Mouse (Mus musculus) c-Kit-positive CD71-positive TER-119-positive erythroid progenitor cells, embryonic 14.5 days (primary cell): ENCODE results near the gene Chd9.

Source experiments
- DNase-seq: peaks from one replicate; pipeline ENCODE4 v3.0.0-alpha.2; 2013; ENCODE audit warnings: low spot score

Gene Chd9

GRCm38 (mm10) chr8:90978720-90979119 is 150.6 kb downstream of the Chd9 start:
- peak; percentile 63 for DNase-seq

DNA sequence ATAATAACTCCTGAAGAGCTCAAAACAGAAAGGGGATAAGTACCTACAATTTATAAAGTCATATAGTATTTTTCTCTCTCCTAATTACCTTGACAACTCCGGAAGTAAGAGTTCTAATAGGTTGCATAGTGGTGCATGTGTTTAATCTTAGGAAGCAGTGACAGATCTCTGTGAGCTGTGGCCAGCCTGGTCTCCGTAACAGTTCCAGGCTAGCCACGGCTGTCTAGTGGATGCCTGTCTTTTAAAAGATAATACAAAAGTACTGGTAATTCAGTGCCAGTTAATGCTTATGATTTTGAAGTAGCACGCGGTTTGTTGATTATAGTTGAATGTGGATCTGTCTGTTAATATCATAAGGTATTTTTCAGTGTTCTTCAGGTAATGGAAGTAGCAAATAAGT is 151.1 kb downstream of the Chd9 start:
- DNase-seq: no peak

DNA sequence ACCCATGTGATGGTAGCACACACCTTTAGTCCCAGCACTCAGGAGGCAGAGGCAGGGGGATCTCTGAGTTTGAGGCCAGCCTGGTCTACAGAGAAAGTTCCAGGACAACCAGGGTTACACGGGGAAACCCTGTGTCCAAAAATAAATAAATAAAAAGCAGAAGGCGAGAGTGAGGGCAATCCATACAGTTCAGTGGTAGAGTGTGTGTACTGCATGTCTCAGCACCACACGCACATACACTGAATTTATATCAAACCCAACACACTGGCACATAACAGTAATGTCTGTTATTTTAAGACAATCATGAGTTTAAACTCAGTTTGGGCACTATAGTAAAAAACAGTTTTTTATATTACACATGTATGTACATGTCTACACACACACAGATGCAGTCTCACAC is 153.9 kb downstream of the Chd9 start:
- no peak for DNase-seq

DNA sequence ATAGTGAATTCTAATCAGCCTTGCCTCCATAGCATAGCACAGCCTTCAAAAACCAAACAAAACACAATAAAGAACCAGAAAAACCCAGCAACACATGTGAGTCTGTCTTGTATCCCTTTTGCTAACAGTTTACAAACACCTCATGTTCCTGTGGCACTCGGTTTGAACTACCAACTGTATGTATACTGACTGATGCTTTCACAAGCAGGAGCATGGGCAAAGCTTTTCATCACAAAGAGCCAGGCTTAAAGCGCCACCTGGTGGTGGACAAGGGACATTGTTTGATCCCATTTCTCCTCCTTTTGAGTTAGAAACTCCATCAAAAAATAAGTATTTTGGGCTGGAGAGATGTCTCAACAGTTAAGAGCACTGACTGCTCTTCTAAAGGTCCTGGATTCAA is 191.6 kb downstream of the Chd9 start:
- DNase-seq: peak; percentile 72

DNA sequence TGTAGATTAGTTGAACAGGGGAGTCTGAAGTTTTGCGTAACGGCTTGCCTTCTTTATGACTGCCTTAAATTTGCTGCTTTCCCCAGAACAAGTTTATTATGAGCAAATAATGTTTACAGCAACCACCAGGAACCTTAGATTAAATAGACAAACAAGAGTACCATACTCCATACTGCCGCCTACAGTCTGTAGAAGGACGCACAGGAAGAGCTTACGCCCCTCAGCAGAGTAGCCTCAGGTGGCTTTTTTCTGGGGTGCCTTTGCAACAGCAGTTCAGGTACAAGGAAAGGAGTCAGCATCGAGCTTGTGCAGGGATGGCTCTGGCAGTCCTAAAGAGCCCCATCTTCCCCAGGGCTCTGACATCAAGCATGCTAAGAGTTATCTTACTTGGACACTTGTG is 206.3 kb downstream of the Chd9 start:
- DNase-seq: no peak

- no peak for DNase-seq
Measured at GRCm38 (mm10) chr8:91036905-91037304, 208.8 kb downstream of the Chd9 start.

GRCm38 (mm10) chr8:91038637-91039036 is 210.5 kb downstream of the Chd9 start:
- no peak for DNase-seq

DNA sequence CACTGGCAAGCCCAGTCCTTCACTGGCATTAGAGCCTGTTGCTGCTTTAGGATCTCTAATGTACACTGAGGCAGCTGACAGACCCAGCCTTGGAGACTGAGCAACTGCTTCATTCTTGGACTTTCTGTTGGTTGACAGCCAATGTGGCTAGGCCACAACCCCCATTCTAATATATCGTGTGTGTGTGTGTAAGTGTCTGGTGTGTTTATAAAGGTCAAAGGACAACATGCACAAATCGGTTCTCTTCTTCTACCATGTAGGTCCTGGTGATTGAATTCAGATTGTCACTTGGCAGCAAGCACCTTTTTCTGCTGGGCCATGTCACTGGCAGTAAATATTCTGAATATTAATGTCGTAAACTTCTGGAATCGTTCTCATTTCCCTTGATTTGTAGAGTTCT is 218.2 kb downstream of the Chd9 start:
- no peak for DNase-seq

DNA sequence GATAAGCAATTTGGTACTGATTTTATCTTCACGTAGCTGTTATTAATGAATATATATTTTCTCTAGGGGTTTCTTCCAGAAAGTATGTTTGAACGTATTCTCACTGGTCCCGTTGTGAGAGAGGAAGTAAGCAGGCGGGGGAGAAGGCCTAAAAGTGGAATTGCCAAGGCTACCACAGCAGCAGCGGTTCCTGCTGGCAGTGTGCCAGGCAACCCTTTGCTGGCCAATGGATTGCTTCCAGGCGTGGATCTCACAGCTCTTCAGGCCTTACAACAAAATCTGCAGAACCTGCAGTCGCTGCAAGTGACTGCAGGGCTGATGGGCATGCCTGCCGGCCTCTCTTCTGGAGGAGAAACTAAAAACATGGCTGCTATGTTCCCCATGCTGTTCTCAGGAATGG is 222.9 kb downstream of the Chd9 start:
- no peak for DNase-seq

DNA sequence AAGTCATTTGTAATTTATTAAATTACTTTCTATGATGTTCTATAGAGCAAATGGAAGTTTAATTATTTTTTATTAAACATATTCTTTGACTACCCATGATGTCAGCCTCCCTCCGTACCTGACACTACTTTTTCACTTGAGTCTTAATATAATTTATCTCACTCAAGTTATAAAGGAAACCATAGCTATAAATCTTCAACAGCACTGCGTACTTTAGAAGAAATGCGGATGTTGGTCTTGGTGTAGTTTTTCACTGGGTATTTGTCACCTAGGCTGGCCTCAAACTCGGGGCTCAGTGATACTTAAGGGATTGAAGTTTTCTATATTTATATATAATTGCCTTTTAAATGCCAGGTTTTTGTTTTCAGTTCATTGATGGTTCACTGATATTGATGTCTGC is 226.3 kb downstream of the Chd9 start:
- DNase-seq: no peak

DNA sequence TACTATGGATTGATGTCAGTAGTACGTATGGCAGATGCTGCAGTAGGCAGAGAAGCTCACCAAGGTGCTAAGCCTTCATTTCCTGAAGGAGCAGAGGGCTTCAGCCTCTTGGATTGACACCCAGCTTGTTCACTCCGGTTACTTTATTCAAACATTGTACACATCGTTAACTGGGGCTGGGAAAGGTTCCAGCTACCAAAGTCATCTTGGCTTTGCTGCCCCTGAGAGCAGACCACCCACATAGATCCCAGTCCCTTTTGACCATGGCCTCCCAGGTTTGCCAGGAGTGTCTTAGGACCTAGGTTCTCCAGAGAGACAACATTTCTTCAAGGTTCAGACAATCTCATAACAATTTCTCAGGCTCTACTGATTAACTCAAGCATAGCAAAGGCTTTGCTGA is 228.7 kb downstream of the Chd9 start:
- no peak for DNase-seq

GRCm38 (mm10) chr8:91059086-91059578 is 231.0 kb downstream of the Chd9 start:
- no peak for DNase-seq

DNA sequence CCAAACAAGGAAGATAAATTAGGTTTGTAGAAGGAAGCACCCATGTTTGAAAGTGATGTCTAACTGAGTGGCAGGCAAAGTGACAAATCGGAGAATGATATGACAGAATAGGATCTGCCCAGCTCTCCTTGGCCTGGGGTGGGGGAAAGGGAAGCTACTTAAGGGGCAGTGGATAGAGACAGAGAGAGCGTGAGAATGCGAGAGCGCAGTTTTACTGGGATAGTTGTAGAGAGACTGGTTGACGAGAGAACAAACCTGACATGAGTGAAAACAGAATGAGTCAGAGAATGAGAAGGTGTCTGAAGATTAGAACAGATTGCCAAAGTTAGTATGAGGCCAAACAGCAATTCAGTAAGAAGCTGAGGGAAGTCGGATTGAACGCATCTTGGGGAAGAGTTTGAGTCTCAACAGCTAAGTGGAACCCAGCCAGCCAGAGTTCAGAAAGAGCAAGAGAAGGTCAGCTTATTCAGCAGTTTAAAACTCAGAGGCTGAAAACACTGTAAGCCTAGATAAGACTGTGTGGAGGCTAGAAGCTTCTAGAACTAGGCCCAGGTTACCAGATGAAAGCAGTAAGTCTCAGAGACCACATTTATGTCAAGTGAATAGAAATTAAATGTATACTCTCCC is 231.8 kb downstream of the Chd9 start:
- DNase-seq: peak; percentile 22

- DNase-seq: peak; percentile 61
Measured at GRCm38 (mm10) chr8:91060555-91061471, 232.7 kb downstream of the Chd9 start.

- no peak for DNase-seq
Measured at GRCm38 (mm10) chr8:91065179-91065578, 237.0 kb downstream of the Chd9 start.

DNA sequence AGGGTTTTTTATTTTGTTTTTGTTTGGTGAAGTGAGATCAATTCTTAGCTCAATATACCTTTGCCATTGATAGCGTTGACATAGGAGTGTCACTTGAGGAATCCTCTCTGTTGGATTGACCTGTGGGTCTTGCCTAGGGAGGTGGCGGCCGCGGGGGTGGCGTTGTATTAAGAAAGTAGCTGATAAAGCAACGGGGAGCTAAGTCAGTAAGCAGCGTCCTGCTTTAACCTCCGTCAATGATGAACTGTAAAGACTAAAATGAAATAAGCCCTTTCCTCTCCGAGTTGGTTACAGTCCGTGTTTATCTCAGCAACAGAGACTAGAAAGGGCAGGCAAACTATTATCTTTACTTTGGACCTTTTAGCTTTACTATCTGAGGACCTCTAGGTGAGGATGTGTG is 241.3 kb downstream of the Chd9 start:
- no peak for DNase-seq

DNA sequence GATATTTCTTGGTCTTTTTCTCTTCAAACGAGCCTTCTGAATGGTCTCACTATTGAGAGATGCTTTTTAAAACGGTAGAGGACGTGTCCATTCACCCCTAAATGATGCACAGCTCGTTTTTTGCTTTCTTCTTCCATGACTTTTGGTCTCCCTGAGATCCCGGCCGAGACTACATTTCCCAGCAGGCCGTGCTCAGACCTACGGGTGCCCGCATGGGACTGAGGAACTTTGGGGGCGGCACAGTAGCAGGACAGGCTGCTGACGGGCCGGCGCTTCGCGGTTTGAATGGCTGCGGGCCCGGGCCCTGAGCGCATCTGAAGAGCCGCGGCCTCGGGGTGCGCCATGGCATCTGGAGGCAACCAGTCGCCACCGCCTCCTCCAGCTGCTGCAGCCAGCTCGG is 241.7 kb downstream of the Chd9 start, which contains the start of gene Rbl2:
TSS of gene Rbl2 (plus strand) at position 224 of the 400 bp plus-strand sequence.
- DNase-seq: peak; percentile 90

DNA sequence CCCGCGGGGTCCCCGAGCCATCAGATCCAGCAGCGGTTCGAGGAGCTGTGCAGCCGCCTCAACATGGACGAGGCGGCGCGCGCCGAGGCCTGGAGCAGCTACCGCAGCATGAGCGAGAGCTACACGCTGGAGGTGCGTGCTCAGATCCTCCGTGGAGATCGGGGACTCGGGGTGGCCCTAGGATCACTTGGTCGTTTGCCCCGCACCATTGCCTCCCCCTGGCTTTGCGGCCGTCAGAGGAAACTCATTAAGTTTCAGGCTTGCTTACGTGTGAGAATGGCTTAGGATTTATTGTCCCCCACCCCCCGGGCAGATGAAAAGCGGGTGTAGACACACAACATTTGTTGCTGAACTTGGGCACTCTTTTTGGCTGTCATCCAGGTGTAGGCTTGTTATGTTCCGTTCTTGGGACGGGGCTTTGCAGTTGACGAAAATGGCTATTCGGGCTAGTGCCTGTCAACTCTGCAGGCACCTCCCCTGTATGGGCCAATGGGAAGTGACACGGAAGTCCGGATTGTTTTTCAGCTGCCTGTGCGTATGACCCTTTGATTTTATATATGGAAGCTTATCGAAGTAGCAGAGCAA is 242.2 kb downstream of the Chd9 start:
- peak; percentile 76 for DNase-seq

DNA sequence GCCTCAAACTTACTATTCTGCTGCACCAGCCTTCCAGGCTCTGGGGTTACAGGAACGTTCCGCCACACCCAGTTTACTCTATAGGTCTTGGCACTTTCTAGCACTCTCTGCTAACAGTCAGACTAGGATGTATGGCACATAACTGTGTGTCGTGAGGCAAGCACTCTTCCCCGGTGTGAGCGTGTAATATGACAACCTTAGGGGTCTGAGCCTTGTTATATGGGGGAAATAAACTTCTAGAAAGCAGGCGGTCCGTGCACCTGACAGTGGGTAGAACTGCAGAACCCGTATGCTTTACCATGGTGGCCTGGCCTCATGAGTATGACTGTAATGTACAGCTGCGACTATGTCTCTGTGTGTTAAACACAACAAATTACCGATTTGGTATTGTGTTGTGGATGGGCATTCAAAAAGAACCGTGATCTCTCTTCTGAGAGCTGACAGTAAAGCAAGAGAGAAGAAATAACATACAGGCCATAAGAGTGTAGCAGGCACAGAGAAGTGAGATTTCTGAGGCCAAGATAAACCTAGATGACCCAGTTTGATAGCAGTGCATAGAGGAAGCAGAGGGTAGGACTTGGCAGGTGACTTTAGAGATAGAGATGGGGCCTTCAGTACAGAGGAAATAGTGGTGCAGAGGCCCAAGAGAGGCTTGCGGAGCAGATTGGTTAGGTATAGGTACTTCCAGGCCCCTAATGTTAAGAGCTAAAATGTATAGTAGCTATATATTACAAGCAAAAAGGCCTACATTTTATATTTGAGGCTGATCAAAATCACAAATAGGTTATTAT is 249.1 kb downstream of the Chd9 start:
- DNase-seq: no peak

DNA sequence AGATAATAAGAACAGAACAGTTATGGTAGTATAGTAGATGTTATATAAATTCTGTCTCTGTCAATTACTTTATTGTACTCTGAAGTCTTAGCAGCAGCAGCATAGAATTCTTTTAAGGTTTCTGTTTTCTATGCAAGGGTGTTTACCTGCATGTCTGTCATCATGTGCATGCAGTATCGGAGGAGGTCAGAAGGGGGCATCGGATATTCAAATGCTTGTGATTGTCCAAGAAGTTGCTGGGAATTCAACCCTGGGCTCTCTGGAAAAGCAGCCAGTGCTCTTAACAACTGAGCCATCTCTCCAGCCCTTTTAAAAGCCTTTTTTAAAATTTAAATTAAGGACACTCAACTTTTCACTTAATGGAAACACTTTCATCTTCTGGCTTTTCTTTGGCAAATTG is 251.5 kb downstream of the Chd9 start:
- DNase-seq: peak; percentile 64

- DNase-seq: no peak
Measured at GRCm38 (mm10) chr8:91081911-91082310, 253.8 kb downstream of the Chd9 start.

DNA sequence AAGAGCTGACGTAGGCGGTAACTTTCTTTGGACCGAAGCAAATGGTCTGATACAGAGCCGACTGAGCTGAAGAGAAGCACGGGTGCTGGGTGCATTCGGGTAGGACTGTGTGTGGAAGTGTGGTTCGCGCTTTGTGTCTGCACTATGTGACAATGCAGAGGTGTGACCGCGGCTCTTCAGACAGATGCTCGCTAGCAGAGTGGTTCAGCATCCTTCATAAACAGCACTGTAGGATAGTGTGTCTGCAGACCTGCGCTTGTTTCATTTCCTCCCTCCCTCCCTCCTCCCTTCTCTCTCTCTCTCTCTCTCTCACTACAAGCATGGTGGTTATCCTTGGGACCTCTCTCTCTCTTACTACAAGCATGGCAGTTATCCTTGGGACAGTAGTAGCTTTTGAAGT is 254.3 kb downstream of the Chd9 start:
- no peak for DNase-seq
